Mouse (Mus musculus) liver, embryonic 14 days (tissue): ENCODE measurements around the gene Rac3. TPM values are rescaled to one million over a fixed set of nuclear protein-coding genes. Genes with fewer than 3 reads are reported as not detected.

Source experiments
- polyA plus RNA-seq: library from polyadenylated mRNA; depleted of rRNA; stranded (reverse); fragments of >200 nt; gene quantifications from 2 replicates; pipeline ENCODE4 v1.2.3, GENCODE M21; 2012; rRNA removed

Gene Rac3
- polyA plus RNA-seq, result 1.3 and 1.4 TPM in 2 replicates

DNA sequence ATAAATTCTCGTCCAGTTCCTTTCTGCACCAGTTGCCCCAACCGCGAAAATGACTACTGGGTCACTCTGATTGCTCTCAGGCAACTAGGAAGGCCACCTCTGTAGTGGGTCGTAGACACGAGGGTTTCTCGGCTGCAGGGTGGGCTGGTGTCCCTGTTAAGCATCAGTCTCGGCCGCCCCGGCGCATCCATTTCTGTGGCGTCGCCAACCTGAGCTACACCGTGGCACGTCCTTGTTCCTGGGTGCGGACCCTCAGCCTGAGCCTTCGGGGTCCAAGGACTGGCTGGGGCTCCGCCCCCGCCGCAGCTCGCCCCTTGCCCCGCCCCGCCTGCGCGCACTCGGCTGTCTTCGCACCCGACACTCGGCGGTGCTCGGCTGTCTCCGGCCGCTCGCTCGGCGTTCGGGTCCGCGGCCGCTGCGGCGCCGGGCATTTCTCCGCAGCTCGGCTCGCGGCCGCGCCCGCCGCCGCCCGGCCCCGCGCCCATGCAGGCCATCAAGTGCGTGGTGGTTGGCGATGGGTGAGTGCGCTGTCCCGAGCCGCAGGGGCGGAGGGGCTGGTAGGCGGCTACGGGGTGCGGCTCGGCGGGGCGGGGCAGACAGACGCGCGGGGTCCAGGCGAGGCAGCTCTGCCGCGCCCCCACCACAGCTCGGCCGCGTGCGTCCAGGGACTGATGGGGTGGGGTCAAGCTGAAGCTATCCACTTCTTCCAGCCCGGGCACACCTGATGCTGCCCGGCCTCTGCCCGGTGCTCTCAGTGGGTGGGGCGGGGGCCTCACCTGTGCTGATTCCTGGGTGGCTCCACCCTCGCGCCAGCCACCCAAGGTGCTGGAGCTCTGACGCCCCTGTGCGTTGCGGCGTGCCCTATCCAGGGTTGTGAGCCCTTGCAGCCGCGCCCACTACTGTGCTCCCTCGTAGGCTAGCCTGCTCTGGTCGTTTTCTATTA lies at the start of gene Rac3:
Gene Rac3, plus strand, starts transcription at position 347 of the 943 bp plus-strand sequence.

DNA sequence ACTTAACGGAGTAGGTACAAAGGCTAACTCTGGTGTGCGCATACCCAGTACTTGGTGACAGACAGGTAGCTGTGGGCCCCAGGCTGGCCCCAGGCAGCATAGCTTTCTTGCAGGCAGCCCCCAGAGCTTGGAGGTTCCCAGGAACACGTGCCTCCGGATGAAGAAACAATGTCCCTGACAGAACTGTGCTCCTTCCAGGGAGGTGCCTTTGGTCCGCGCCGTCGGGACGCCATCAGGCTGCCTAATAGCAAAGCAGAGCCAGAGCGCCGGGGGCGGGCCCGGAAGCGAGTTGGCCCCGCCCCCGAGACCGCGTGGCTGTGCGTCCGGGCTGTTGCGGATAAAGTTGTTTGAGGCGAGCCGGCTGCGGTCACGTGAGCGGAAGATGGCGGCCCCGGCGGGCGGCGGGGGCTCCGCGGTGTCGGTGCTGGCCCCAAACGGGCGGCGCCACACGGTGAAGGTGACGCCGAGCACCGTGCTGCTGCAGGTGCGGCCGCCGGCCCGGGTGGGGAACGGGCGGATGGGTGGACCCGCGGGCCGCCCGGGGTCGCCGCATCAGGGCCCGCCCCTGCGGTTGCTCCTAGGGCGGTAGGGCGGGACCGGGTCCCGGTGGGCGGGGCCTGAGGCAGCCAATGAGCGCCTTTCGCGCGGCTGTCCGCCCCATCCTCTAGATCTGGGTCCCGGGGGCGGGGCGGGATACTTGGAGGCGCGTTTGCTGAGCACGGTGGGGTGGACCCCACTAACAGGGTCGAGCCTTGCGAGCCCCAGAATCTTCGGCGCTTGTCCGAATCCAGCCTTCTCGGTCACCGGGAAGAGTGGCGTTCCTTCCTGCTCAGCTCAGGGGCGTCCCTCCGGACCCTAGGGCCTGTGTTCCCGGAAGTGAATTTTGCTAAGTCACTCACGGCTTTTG lies 48.3 kb upstream of the Rac3 start, which contains the start of gene Aspscr1:
Gene Aspscr1, plus strand, starts transcription at position 287 of the 907 bp plus-strand sequence.

DNA sequence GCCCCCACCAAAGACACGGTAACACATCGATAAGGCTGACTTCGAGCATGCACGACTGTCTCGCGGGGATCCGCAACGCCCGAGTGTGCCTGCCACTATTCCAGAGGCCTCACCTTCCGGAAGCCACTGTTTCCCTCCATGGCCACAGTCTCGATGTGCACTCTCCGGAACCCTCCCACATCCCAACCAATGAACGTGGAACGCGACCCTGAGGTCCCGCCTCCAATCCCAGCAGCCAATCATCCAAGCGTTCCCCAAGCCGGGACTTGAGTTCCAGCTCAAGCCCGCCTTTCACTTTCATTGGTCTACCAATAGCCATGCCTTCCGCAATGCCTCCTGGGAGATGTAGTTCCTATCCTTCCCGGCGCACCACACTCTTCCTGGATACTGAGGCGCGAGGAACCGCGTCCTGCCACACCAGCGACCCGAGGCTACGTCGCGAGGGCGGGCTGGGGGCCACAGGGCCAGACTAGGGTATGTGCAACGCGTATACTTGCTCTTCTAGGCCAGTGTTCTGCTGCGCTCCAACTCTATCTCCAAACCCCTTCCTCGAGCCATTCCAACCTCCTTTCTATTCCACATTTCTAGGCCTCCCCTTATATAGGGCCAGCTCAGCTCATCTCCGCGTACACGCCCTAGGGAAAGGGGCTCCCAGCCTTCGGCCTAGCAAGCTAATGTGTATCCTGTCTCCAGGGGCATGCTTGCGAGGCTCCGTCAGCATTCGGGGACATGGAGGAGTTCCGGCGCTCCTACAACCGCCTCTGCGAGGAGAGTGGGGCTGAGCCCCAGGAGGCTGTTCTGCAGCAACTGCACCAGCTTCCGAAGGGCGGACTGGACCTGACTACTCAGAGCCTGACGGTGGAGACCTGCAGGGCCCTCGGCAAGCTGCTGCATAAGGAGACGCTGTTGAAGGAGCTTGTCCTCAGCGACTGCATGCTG lies 7.4 kb upstream of the Rac3 start, which contains the start of the genes Cenpx and Lrrc45:
Gene Cenpx, minus strand, starts transcription at position 159 of the 939 bp plus-strand sequence.
Gene Lrrc45, plus strand, starts transcription at position 346 of the 939 bp plus-strand sequence.

DNA sequence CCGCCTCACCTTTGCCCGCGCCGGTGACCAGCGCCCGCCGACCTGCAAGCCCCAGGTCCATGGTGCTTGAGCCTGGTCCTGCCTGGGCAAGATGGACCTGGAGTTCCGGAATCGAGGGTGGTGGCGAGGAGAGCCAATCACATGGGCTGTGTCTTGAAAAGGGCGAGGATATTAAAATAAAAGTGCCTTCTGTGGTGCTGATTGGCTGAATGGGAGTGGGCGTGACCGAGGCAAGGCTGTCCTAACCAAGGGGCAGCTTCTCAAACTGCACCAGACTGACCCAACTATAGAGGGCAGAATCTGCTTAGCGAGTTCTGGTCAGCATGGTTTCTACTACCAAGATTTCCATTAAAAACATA lies 5.9 kb downstream of the Rac3 start, which contains the start of gene Dcxr:
Gene Dcxr, minus strand, starts transcription at position 113 of the 359 bp plus-strand sequence.

DNA sequence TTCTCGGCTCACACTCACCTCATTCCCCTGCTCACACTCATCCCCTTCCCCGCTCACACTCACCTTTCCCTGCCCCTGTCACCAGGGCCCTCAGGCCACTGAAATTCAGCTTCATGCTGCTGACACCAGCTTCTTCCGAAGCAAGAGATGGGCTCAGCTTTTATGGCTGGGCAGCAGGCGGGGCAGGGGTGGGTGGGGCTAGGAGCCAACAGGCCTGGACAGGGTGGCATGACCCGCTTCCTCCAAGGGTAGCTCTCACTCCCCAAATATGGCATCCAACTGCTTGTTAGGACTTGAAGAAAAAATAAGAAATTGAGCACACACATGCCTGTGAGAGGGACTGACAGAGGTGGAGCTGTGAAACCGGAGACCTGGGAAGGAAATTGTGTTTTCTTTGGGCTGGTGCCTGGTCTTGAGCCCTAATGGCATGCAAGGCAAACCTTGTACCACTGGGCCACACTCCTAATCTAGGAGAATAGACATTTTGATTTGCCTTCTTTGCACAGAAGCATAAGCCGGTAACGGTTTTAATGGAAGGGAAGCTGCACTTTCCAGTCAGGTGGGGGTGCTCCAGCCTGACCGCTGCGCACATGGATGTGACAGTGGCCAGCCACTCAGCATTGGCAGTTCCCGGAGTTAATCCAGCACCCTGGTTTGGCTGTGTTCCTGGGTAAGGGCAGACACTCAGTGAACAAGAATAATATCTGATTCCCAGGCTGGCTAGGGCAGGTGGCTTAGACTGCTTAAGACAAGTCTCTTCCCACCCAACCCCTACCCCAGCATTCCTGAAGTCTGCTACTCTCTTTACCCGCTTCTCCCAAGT lies 10.8 kb downstream of the Rac3 start, which contains the start of gene Cbr2:
Gene Cbr2, minus strand, starts transcription at position 257 of the 823 bp plus-strand sequence.

DNA sequence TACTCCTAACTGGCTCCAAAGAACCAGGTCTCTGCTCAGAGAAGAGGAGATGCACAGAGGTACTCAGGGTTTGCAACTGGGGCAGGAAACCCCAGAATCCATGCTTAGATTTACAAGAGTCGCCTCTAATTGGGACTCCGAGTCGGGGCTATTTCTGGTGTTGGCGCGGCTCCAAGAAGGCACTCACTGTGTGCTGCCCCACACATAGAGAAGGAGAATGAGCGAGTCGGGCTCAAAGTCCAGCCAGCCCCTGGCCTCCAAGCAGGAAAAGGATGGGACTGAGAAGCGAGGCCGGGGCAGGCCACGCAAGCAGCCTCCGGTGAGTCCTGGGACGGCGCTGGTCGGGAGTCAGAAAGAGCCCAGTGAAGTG lies 41.4 kb downstream of the Rac3 start, which contains the start of gene Hmga1b:
Gene Hmga1b, plus strand, starts transcription at position 123 of the 370 bp plus-strand sequence.

Other genes with a start within 250 kb of the Rac3 start
- 77.5 and 86.5 TPM in 2 replicates for gene Mrpl12, start 236.9 kb upstream of the Rac3 start, polyA plus RNA-seq
- 27.2 and 31.8 TPM in 2 replicates for gene Slc25a10, start 229.6 kb upstream of the Rac3 start, polyA plus RNA-seq
- 16.1 and 19.1 TPM in 2 replicates for gene Gcgr, start 190.8 kb upstream of the Rac3 start, polyA plus RNA-seq
- 25.4 and 28.5 TPM in 2 replicates for gene Mcrip1, start 171.7 kb upstream of the Rac3 start, polyA plus RNA-seq
- 0.14 TPM in 1 of 2 replicates, not detected in the other for gene Ppp1r27, start 170.3 kb upstream of the Rac3 start, polyA plus RNA-seq
- 239 and 240 TPM in 2 replicates for gene P4hb, start 148.2 kb upstream of the Rac3 start, polyA plus RNA-seq
- gene Arhgdia, start 139.8 kb upstream of the Rac3 start, polyA plus RNA-seq, result 151 and 168 TPM in 2 replicates
- 112 and 119 TPM in 2 replicates for gene Alyref, start 123.1 kb upstream of the Rac3 start, polyA plus RNA-seq
- gene Anapc11, start 123.0 kb upstream of the Rac3 start, polyA plus RNA-seq, result 49.9 and 56.0 TPM in 2 replicates
- 4.6 and 5.4 TPM in 2 replicates for gene Npb, start 113.0 kb upstream of the Rac3 start, polyA plus RNA-seq
- 113 and 125 TPM in 2 replicates for gene Pcyt2, start 103.5 kb upstream of the Rac3 start, polyA plus RNA-seq
- gene Sirt7, start 96.2 kb upstream of the Rac3 start, polyA plus RNA-seq, result 27.4 and 30.1 TPM in 2 replicates
- gene Mafg, start 87.9 kb upstream of the Rac3 start, polyA plus RNA-seq, result 25.1 and 29.7 TPM in 2 replicates
- 4.4 and 4.5 TPM in 2 replicates for gene Pycr1, start 77.7 kb upstream of the Rac3 start, polyA plus RNA-seq
- 0.14 and 0.28 TPM in 2 replicates for gene Myadml2, start 73.3 kb upstream of the Rac3 start, polyA plus RNA-seq
- 0.22 and 0.43 TPM in 2 replicates for gene Notum, start 60.3 kb upstream of the Rac3 start, polyA plus RNA-seq
- 16.8 and 20.5 TPM in 2 replicates for gene Aspscr1, start 48.5 kb upstream of the Rac3 start, polyA plus RNA-seq
- gene Cenpx, start 7.7 kb upstream of the Rac3 start, polyA plus RNA-seq, result 61.2 and 66.5 TPM in 2 replicates
- 8.6 and 8.7 TPM in 2 replicates for gene Lrrc45, start 7.5 kb upstream of the Rac3 start, polyA plus RNA-seq
- 9.4 and 10.1 TPM in 2 replicates for gene Dcxr, start 5.8 kb downstream of the Rac3 start, polyA plus RNA-seq
- 0.16 TPM in 1 of 2 replicates, not detected in the other for gene Cbr2, start 10.6 kb downstream of the Rac3 start, polyA plus RNA-seq
- 2.8 and 3.7 TPM in 2 replicates for gene Hmga1b, start 41.3 kb downstream of the Rac3 start, polyA plus RNA-seq
- gene Rfng, start 62.7 kb downstream of the Rac3 start, polyA plus RNA-seq, result 6.9 and 8.6 TPM in 2 replicates
- gene Gps1, start 62.8 kb downstream of the Rac3 start, polyA plus RNA-seq, result 61.2 and 70.7 TPM in 2 replicates
- gene Dus1l, start 74.9 kb downstream of the Rac3 start, polyA plus RNA-seq, result 30.8 and 33.4 TPM in 2 replicates
- gene Fasn, start 103.1 kb downstream of the Rac3 start, polyA plus RNA-seq, result 44.8 and 46.6 TPM in 2 replicates
- gene Ccdc57, start 211.4 kb downstream of the Rac3 start, polyA plus RNA-seq, result 1.4 and 1.7 TPM in 2 replicates
- 19.7 and 22.6 TPM in 2 replicates for gene Slc16a3, start 227.0 kb downstream of the Rac3 start, polyA plus RNA-seq